Mouse (Mus musculus) small intestine, adult 2 months (tissue): Measurements from ENCODE around the gene Ttn.

Experiments
- CTCF ChIP-seq: fragments of 200-500 bp; IDR thresholded peaks from 2 replicates; pipeline ENCODE4 v1.5.1; 2012; ENCODE audit warnings: low read depth, mild to moderate bottlenecking, control low read depth, inconsistent platforms, low read length, moderate library complexity, mixed read lengths; ENCODE audit not compliant: insufficient replicate concordance, insufficient read length; ENCODE audit errors: extremely low read depth
- POLR2A ChIP-seq: fragments of 200-500 bp; IDR thresholded peaks from 2 replicates; pipeline ENCODE4 v1.6.1; 2012; ENCODE audit warnings: low read depth, mild to moderate bottlenecking, control low read depth, inconsistent platforms, low read length, moderate library complexity

- no peak for TF ChIP-seq CTCF
- no peak for TF ChIP-seq POLR2A
Measured at GRCm38 (mm10) chr2:77011981-77012380, 29.6 kb upstream of the Ttn start.
